Mouse (Mus musculus): Measurements from ENCODE around the gene Rere.
"Not testable (repeated sequence)": the region's sequence is repeated elsewhere in the genome, so short reads cannot be mapped to it uniquely, and the experiment has no call there.

Rere gene

GRCm38 (mm10) chr4:150520069-150520468 lies 238.6 kb downstream of the Rere start:
- no peak for DNase-seq

- no peak for DNase-seq
Observed at GRCm38 (mm10) chr4:150522425-150522824, 241.0 kb downstream of the Rere start.

- DNase-seq = no peak
Observed at GRCm38 (mm10) chr4:150523351-150523750, 241.9 kb downstream of the Rere start.

GRCm38 (mm10) chr4:150526269-150526668 lies 244.8 kb downstream of the Rere start:
- no peak for DNase-seq

GRCm38 (mm10) chr4:150528426-150528825 lies 247.0 kb downstream of the Rere start:
- no peak for DNase-seq

GRCm38 (mm10) chr4:150528846-150529245 lies 247.4 kb downstream of the Rere start:
- DNase-seq = peak; percentile 46

GRCm38 (mm10) chr4:150531869-150532268 lies 250.4 kb downstream of the Rere start:
- DNase-seq = no peak

- no peak for DNase-seq
Observed at GRCm38 (mm10) chr4:150536821-150537510, 255.5 kb downstream of the Rere start.

GRCm38 (mm10) chr4:150539846-150540245 lies 258.4 kb downstream of the Rere start:
- no peak for DNase-seq

GRCm38 (mm10) chr4:150540392-150541094 lies 259.1 kb downstream of the Rere start:
- no peak for DNase-seq

GRCm38 (mm10) chr4:150544231-150544630 lies 262.8 kb downstream of the Rere start:
- DNase-seq = peak; percentile 72

- DNase-seq = peak; percentile 48
Observed at GRCm38 (mm10) chr4:150544652-150545258, 263.3 kb downstream of the Rere start.

- no peak for DNase-seq
Observed at GRCm38 (mm10) chr4:150545775-150546174, 264.3 kb downstream of the Rere start.

GRCm38 (mm10) chr4:150546296-150546695 lies 264.9 kb downstream of the Rere start:
- DNase-seq = not testable (repeated sequence)

- DNase-seq = peak; percentile 66
Observed at GRCm38 (mm10) chr4:150549393-150549792, 267.9 kb downstream of the Rere start.

GRCm38 (mm10) chr4:150549989-150550716 lies 268.7 kb downstream of the Rere start:
- no peak for DNase-seq

- DNase-seq = no peak
Observed at GRCm38 (mm10) chr4:150551390-150551789, 269.9 kb downstream of the Rere start.

- DNase-seq = no peak
Observed at GRCm38 (mm10) chr4:150552751-150553600, 271.5 kb downstream of the Rere start.

- DNase-seq = no peak
Observed at GRCm38 (mm10) chr4:150555783-150556182, 274.3 kb downstream of the Rere start.

GRCm38 (mm10) chr4:150556382-150557221 lies 275.2 kb downstream of the Rere start:
- peak; percentile 81 for DNase-seq

GRCm38 (mm10) chr4:150557289-150557688 lies 275.8 kb downstream of the Rere start:
- DNase-seq = not testable (repeated sequence)
